Mouse (Mus musculus) urinary bladder, postnatal 36 days (tissue): ENCODE measurements at regions not wholly inside any gene's neighbourhood (a gene's known extent, or its start where the extent isn't known, plus 50 kb on each side); places are given as distances from the start of the nearest gene placed in this dataset.

Experiments used
- DNase-seq, 2 experiments: peaks; one replicate each; pipeline ENCODE4 v3.0.0; 2022; ENCODE audit warnings: low spot score in 2 of 2, mixed read lengths in 1 of 2

GRCm38 (mm10) chr13:99641386-99642165 lies 125.2 kb upstream of the Map1b start:
- no peak for DNase-seq

- DNase-seq: no peak
These were observed 116.4 kb upstream of the Map1b start for GRCm38 (mm10) chr13:99632706-99633105.

- DNase-seq: no peak
These were observed 114.5 kb upstream of the Map1b start for GRCm38 (mm10) chr13:99630800-99631199.

GRCm38 (mm10) chr13:99630356-99630755 lies 114.0 kb upstream of the Map1b start:
- DNase-seq: no peak

- no peak for DNase-seq
These were observed 108.9 kb upstream of the Map1b start for GRCm38 (mm10) chr13:99625196-99625595.

GRCm38 (mm10) chr13:99618332-99618731 lies 102.0 kb upstream of the Map1b start:
- DNase-seq: no peak

GRCm38 (mm10) chr13:99617457-99617856 lies 101.1 kb upstream of the Map1b start:
- DNase-seq: no peak

- no peak for DNase-seq
These were observed 95.6 kb upstream of the Map1b start for GRCm38 (mm10) chr13:99611715-99612494.

- DNase-seq: no peak
These were observed 94.2 kb upstream of the Map1b start for GRCm38 (mm10) chr13:99610498-99610897.

GRCm38 (mm10) chr13:99609151-99610146 lies 93.1 kb upstream of the Map1b start:
- no peak for DNase-seq

GRCm38 (mm10) chr13:99608591-99608990 lies 92.3 kb upstream of the Map1b start:
- DNase-seq: no peak

GRCm38 (mm10) chr13:99607208-99607607 lies 90.9 kb upstream of the Map1b start:
- no peak for DNase-seq

GRCm38 (mm10) chr13:99606606-99606990 lies 90.3 kb upstream of the Map1b start:
- no peak for DNase-seq

GRCm38 (mm10) chr13:99605866-99606605 lies 89.7 kb upstream of the Map1b start:
- DNase-seq: no peak

- no peak for DNase-seq
These were observed 81.6 kb upstream of the Map1b start for GRCm38 (mm10) chr13:99597891-99598290.

- no peak for DNase-seq
These were observed 77.8 kb upstream of the Map1b start for GRCm38 (mm10) chr13:99593846-99594813.

- no peak for DNase-seq
These were observed 76.9 kb upstream of the Map1b start for GRCm38 (mm10) chr13:99593243-99593635.

- peak; percentile 7 to 11 for DNase-seq
These were observed 76.4 kb upstream of the Map1b start for GRCm38 (mm10) chr13:99592596-99593242.

- no peak for DNase-seq
These were observed 72.3 kb upstream of the Map1b start for GRCm38 (mm10) chr13:99588646-99589045.
